Mouse (Mus musculus): ENCODE data around the gene Gp5.

DNA sequence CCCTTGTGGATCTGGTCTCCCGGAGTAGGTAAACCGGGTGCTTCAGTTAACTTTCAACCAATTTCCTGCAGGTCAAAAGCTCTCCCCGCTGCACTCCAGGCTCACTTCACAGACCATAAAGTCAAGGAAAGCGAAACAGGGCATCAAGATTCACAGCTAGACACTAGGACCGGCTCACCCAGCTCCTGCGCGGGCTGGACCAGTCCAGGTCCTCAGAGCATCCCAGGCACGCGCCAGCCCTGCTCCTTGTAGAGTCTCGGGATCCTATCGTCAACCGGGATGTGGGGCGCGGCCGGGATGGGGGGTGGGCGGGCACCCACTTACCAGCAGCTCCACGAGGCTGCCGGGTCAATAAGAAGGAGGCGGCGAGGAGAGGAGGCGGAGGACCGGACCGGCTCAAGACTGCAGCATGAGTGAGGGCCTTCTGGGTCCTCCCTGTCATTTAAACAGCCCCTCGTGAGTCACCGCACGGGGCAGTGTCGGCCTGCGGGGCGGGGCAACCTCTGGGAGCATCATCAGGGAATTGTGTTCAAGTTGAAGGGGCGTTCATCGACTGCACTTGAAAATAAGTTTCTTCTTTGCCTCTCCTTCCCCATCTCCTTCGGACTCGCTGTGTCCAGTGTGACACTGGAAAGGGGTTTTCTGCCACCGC is 27.6 kb downstream of the Gp5 start, which contains the start of gene Lrrc15:
- TF ChIP-seq POLR2A (IDR thresholded peaks at IDR 0.05; ENCODE audit: insufficient read depth, low read depth, low read length): no peak
- TF ChIP-seq CTCF (IDR thresholded peaks at IDR 0.05): peak; percentile 42
